Mouse (Mus musculus) CH12.LX (cell line): Measurements from ENCODE around the gene Qrfp. TPM values are rescaled to one million over a fixed set of nuclear protein-coding genes. Genes with fewer than 3 reads are reported as not detected.

Source experiments
- DNase-seq: peaks from one replicate; pipeline ENCODE4 v3.0.0-alpha.2; 2013; ENCODE audit errors: extremely low read depth
- H3K27ac ChIP-seq: 2 replicates; pipeline ENCODE4 v1.5.1; 2012; ENCODE audit warnings: low read depth, mild to moderate bottlenecking, control low read depth, moderate library complexity; ENCODE audit not compliant: insufficient read depth
- H3K27me3 ChIP-seq: replicated peaks from 2 replicates; pipeline ENCODE3; 2012; ENCODE audit warnings: inconsistent platforms
- H3K36me3 ChIP-seq, 2 experiments: replicated peaks in 1 of 2; 2 replicates each; pipeline versions ENCODE3 to v1.6.1; 2012; ENCODE audit warnings: inconsistent platforms in 1 of 2, low read length in 1 of 2, mild to moderate bottlenecking in 1 of 2, mixed read lengths in 1 of 2, moderate library complexity in 1 of 2; ENCODE audit not compliant: control insufficient read depth in 1 of 2, insufficient read depth in 1 of 2
- H3K4me1 ChIP-seq, 2 experiments: 2 replicates each; pipeline ENCODE4 v1.6.1; 2012; ENCODE audit warnings: inconsistent platforms in 1 of 2, moderate library complexity in 1 of 2; ENCODE audit not compliant: insufficient read depth in 2 of 2, control insufficient read depth in 1 of 2
- H3K4me2 ChIP-seq: 2 replicates; pipeline ENCODE4 v1.6.1; 2012; ENCODE audit warnings: low read depth, mild to moderate bottlenecking, control low read depth; ENCODE audit not compliant: poor library complexity, insufficient read depth, severe bottlenecking
- H3K4me3 ChIP-seq, 3 experiments: fragments of 150-350 bp in 1 of 3; sonication (generic) in 1 of 3; replicated peaks in 1 of 3; 2 replicates each; pipeline versions ENCODE3 to v1.5.1; 2011 to 2012; ENCODE audit warnings: low read depth in 2 of 3, low read length in 2 of 3, mild to moderate bottlenecking in 2 of 3, moderate library complexity in 2 of 3, control low read depth in 1 of 3, improper control_type of control experiment in 1 of 3, inconsistent platforms in 1 of 3, mixed read lengths in 1 of 3; ENCODE audit not compliant: poor library complexity in 1 of 3
- H3K79me2 ChIP-seq: replicated peaks from 2 replicates; pipeline ENCODE4 v1.6.1; 2012; ENCODE audit warnings: mild to moderate bottlenecking, moderate library complexity; ENCODE audit not compliant: control insufficient read depth, poor library complexity, insufficient read depth, severe bottlenecking; ENCODE audit errors: extremely low read depth
- H3K9ac ChIP-seq: 2 replicates; pipeline ENCODE4 v1.6.1; 2012; ENCODE audit warnings: low read depth, mild to moderate bottlenecking, control low read depth, moderate library complexity; ENCODE audit not compliant: insufficient read depth
- H3K9me3 ChIP-seq: replicated peaks from 2 replicates; pipeline ENCODE3; 2012; ENCODE audit warnings: low read length, inconsistent platforms, mixed read lengths
- BHLHE40 ChIP-seq: IDR thresholded peaks from 2 replicates; pipeline ENCODE4 v1.6.1; 2011; ENCODE audit warnings: mild to moderate bottlenecking, low read depth, low read length, improper control_type of control experiment
- CHD1 ChIP-seq: IDR thresholded peaks from 2 replicates; pipeline ENCODE4 v1.6.1; 2012; ENCODE audit warnings: low read depth, low read length, improper control_type of control experiment, inconsistent platforms
- CHD2 ChIP-seq: IDR thresholded peaks from 2 replicates; pipeline ENCODE4 v1.6.1; 2011; ENCODE audit warnings: low read length, improper control_type of control experiment
- CTCF ChIP-seq, 2 experiments: IDR thresholded peaks in 1 of 2; conservative IDR thresholded peaks in 1 of 2; 2 replicates each; pipeline ENCODE4 v1.5.1; 2011 to 2012; ENCODE audit warnings: low read depth in 2 of 2, low read length in 2 of 2, improper control_type of control experiment in 1 of 2, inconsistent platforms in 1 of 2, mild to moderate bottlenecking in 1 of 2, moderate library complexity in 1 of 2
- E2F4 ChIP-seq: IDR thresholded peaks from 2 replicates; pipeline ENCODE4 v1.6.1; 2011; ENCODE audit warnings: low read depth, low read length, improper control_type of control experiment; ENCODE audit not compliant: insufficient replicate concordance
- ELF1 ChIP-seq: IDR thresholded peaks from 2 replicates; pipeline ENCODE4 v1.6.1; 2014; ENCODE audit warnings: low read depth, mild to moderate bottlenecking, inconsistent platforms, low read length, improper control_type of control experiment
- EP300 ChIP-seq: IDR thresholded peaks from 2 replicates; pipeline ENCODE4 v1.6.1; 2011; ENCODE audit warnings: low read length, improper control_type of control experiment
- ETS1 ChIP-seq: conservative IDR thresholded peaks from 2 replicates; pipeline ENCODE4 v1.6.1; 2012; ENCODE audit warnings: low read depth, mild to moderate bottlenecking, inconsistent platforms, low read length, improper control_type of control experiment, moderate library complexity
- GABPA ChIP-seq: IDR thresholded peaks from 2 replicates; pipeline ENCODE4 v1.6.1; 2012; ENCODE audit warnings: low read depth, low read length, improper control_type of control experiment, inconsistent platforms; ENCODE audit not compliant: insufficient replicate concordance
- HCFC1 ChIP-seq: IDR thresholded peaks from 2 replicates; pipeline ENCODE4 v1.6.1; 2012; ENCODE audit warnings: low read depth, mild to moderate bottlenecking, inconsistent platforms, low read length, improper control_type of control experiment
- IRF4 ChIP-seq: IDR thresholded peaks from 2 replicates; pipeline ENCODE4 v1.6.1; 2014; ENCODE audit warnings: low read depth, mild to moderate bottlenecking, inconsistent platforms, low read length, improper control_type of control experiment
- JUN ChIP-seq: IDR thresholded peaks from 2 replicates; pipeline ENCODE4 v1.6.1; 2011; ENCODE audit warnings: low read depth, mild to moderate bottlenecking, low read length, improper control_type of control experiment, moderate library complexity; ENCODE audit not compliant: insufficient read depth
- JUND ChIP-seq: conservative IDR thresholded peaks from 2 replicates; pipeline ENCODE4 v1.6.1; 2011; ENCODE audit warnings: low read depth, low read length, improper control_type of control experiment
- KAT2A ChIP-seq: IDR thresholded peaks from 2 replicates; pipeline ENCODE4 v1.6.1; 2012; ENCODE audit warnings: low read length, improper control_type of control experiment, inconsistent platforms; ENCODE audit not compliant: insufficient replicate concordance
- MAFK ChIP-seq: IDR thresholded peaks from 2 replicates; pipeline ENCODE4 v1.6.1; 2011; ENCODE audit warnings: low read length, improper control_type of control experiment; ENCODE audit not compliant: insufficient replicate concordance
- MAX ChIP-seq: IDR thresholded peaks from 2 replicates; pipeline ENCODE4 v1.6.1; 2011; ENCODE audit warnings: low read length, improper control_type of control experiment
- MAZ ChIP-seq: IDR thresholded peaks from 2 replicates; pipeline ENCODE4 v1.6.1; 2012; ENCODE audit warnings: low read depth, mild to moderate bottlenecking, inconsistent platforms, low read length, improper control_type of control experiment, moderate library complexity
- MEF2A ChIP-seq: IDR thresholded peaks from 2 replicates; pipeline ENCODE4 v1.6.1; 2014; ENCODE audit warnings: low read depth, mild to moderate bottlenecking, inconsistent platforms, low read length, improper control_type of control experiment, borderline replicate concordance
- MXI1 ChIP-seq: IDR thresholded peaks from 2 replicates; pipeline ENCODE4 v1.6.1; 2011; ENCODE audit warnings: mild to moderate bottlenecking, low read depth, low read length, improper control_type of control experiment
- MYC ChIP-seq: IDR thresholded peaks from 2 replicates; pipeline ENCODE4 v1.6.1; 2011; ENCODE audit warnings: low read depth, mild to moderate bottlenecking, improper control_type of control experiment, low read length
- NELFE ChIP-seq: IDR thresholded peaks from 2 replicates; pipeline ENCODE4 v1.6.1; 2011; ENCODE audit warnings: low read depth, low read length, improper control_type of control experiment
- NRF1 ChIP-seq: IDR thresholded peaks from 2 replicates; pipeline ENCODE4 v1.6.1; 2014; ENCODE audit warnings: low read depth, mild to moderate bottlenecking, inconsistent platforms, low read length, improper control_type of control experiment, moderate library complexity
- PAX5 ChIP-seq: IDR thresholded peaks from 2 replicates; pipeline ENCODE4 v1.6.1; 2012; ENCODE audit warnings: low read length, inconsistent platforms, mixed read lengths
- POLR2A ChIP-seq: IDR thresholded peaks from 2 replicates; pipeline ENCODE4 v1.6.1; 2011; ENCODE audit warnings: low read depth, mild to moderate bottlenecking, improper control_type of control experiment, low read length
- POLR2AphosphoS2 ChIP-seq: IDR thresholded peaks from 2 replicates; pipeline ENCODE4 v1.6.1; 2011; ENCODE audit warnings: low read depth, low read length, improper control_type of control experiment
- RAD21 ChIP-seq: IDR thresholded peaks from 2 replicates; pipeline ENCODE4 v1.6.1; 2011; ENCODE audit warnings: low read depth, mild to moderate bottlenecking, low read length, improper control_type of control experiment, moderate library complexity
- SIN3A ChIP-seq: IDR thresholded peaks from 2 replicates; pipeline ENCODE4 v1.6.1; 2012; ENCODE audit warnings: low read length, improper control_type of control experiment, inconsistent platforms
- SMC3 ChIP-seq: IDR thresholded peaks from 2 replicates; pipeline ENCODE4 v1.6.1; 2011; ENCODE audit warnings: low read depth, low read length, improper control_type of control experiment
- TBP ChIP-seq: conservative IDR thresholded peaks from 2 replicates; pipeline ENCODE4 v1.6.1; 2011; ENCODE audit warnings: low read depth, low read length, improper control_type of control experiment
- UBTF ChIP-seq: IDR thresholded peaks from 2 replicates; pipeline ENCODE4 v1.6.1; 2012; ENCODE audit warnings: low read depth, mild to moderate bottlenecking, inconsistent platforms, low read length, improper control_type of control experiment, moderate library complexity
- USF1 ChIP-seq: IDR thresholded peaks from 2 replicates; pipeline ENCODE4 v1.6.1; 2014; ENCODE audit warnings: low read depth, mild to moderate bottlenecking, inconsistent platforms, low read length, improper control_type of control experiment
- USF2 ChIP-seq: conservative IDR thresholded peaks from 2 replicates; pipeline ENCODE4 v1.6.1; 2011; ENCODE audit warnings: low read depth, low read length, improper control_type of control experiment
- ZC3H11A ChIP-seq: IDR thresholded peaks from 2 replicates; pipeline ENCODE4 v1.6.1; 2012; ENCODE audit warnings: low read depth, mild to moderate bottlenecking, inconsistent platforms, low read length, improper control_type of control experiment
- ZKSCAN1 ChIP-seq: IDR thresholded peaks from 2 replicates; pipeline ENCODE4 v1.6.1; 2012; ENCODE audit warnings: low read depth, inconsistent platforms, low read length, improper control_type of control experiment, borderline replicate concordance
- ZMIZ1 ChIP-seq: IDR thresholded peaks from 2 replicates; pipeline ENCODE4 v1.6.1; 2012; ENCODE audit warnings: low read depth, mild to moderate bottlenecking, inconsistent platforms, low read length, improper control_type of control experiment
- ZNF384 ChIP-seq: IDR thresholded peaks from 2 replicates; pipeline ENCODE4 v1.6.1; 2012; ENCODE audit warnings: low read depth, low read length, improper control_type of control experiment, inconsistent platforms
- dilution Hi-C: fragments of 300-500 bp; cut with MboI; formaldehyde crosslinking; loops from 2 replicates; pipeline ENCODE4 v1.14.3; 2020; ENCODE audit warnings: low sequenced_read_pairs; ENCODE audit not compliant: extremely low pct_unique_long_range_greater_than_20kb, extremely low pct_ligation_motif_present
- in situ Hi-C: fragments of 300-500 bp; cut with MboI; formaldehyde crosslinking; loops from 3 replicates; pipeline ENCODE4 v1.14.3; 2019; ENCODE audit warnings: low sequenced_read_pairs, low pct_ligation_motif_present, low pct_unique_long_range_greater_than_20kb, mixed read lengths
- polyA plus RNA-seq: library from polyadenylated mRNA; unstranded; fragments of >175 nt; gene quantifications from 2 replicates; pipeline ENCODE4 v1.2.1, GENCODE M21; 2012; ENCODE audit warnings: low read depth; ENCODE audit not compliant: insufficient read length
- total RNA-seq, 2 experiments: library from RNA; depleted of rRNA; stranded (reverse); fragments of 300-350 nt in 1 of 2; fragments of >200 nt in 1 of 2; gene quantifications; 2 replicates each; pipeline ENCODE4 v1.2.3; 2012 to 2014

The Qrfp gene
- total and polyA plus RNA-seq, 3 experiments, result not detected

DNA sequence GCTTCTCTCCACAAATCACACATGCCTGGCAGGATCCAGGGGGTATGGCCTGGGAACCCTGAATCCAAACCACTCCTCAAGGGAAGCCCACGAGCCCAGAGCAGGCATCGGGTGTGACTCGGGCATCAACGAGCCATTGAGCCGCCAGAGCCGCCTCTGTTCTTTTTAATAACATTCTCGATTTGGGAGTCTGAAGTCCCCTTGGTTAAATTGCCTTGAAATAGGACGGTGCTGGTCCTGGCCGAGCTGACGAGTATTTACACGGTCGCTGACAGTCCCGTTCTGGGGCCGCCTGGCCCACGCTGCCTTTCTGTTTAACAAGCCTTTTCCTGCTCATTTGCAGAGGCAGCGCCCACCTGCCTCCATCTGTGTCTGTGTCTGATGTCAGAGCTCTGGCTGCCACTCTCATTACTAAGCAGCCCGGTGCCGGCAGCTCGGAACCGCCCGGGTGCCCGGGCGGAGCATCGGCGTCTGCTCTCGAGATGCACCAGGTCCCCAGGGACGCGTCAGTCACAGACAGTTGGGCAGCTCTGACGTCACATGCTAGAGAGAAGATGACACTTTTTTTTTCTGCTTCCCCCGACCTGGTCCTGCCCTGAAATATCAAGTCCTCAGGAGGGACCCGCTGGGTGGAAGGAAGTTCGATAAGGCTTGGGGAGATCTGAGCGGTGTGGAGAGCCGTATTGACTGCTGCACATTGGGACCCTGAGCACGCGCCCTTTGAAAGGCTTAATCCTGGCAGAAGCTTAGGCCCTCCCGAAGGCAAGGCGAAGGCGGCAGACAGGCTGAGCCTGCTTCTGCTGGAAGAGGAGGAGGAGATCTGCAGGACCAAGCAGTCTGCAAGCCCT is 12.4 kb upstream of the Qrfp start:
- Histone ChIP-seq H3K27me3 (peaks cover 87% of the 10 kb centered on the region), H3K4me2 (peak overlapping the region; percentile 64), H3K27ac (no peak overlapping the region), H3K9ac (no peak overlapping the region), H3K9me3 (no peaks in the 10 kb centered on the region), H3K36me3 (no peaks in the 10 kb centered on the region), H3K4me1 (peaks cover 4 to 16% of the 10 kb centered on the region in 2 experiments; a peak in 3 of 4 replicates), H3K79me2 (no peaks in the 10 kb centered on the region), H3K4me3 (peak overlapping the region in 1 of 3 experiments; percentile 1)
- dilution Hi-C loops, result no loop called here
- TF ChIP-seq MAFK, result no peak
- no peak for TF ChIP-seq UBTF
- peak; percentile 45; the same call in 1 of the 2 replicates for TF ChIP-seq IRF4
- TF ChIP-seq MXI1, result 0 out of 2 replicates have a peak, but pooled peaks have one; percentile 47
- TF ChIP-seq JUND, result 0 out of 2 replicates have a peak, but pooled peaks have one; percentile 16
- TF ChIP-seq KAT2A, result 0 out of 2 replicates have a peak, but pooled peaks have one; percentile 58
- TF ChIP-seq ZNF384, result peak; percentile 94
- no peak for TF ChIP-seq ZKSCAN1
- no peak for TF ChIP-seq NRF1
- no peak for TF ChIP-seq HCFC1
- peak; percentile 35; the same call in 1 of the 2 replicates for TF ChIP-seq SIN3A
- TF ChIP-seq POLR2AphosphoS2, result no peak
- TF ChIP-seq SMC3, result no peak
- TF ChIP-seq ZMIZ1, result no peak
- TF ChIP-seq ETS1, result peak; percentile 69
- no peak for TF ChIP-seq ZC3H11A
- 0 out of 2 replicates have a peak, but pooled peaks have one; percentile 21 for TF ChIP-seq ELF1
- no peak for TF ChIP-seq MYC
- TF ChIP-seq USF2, result no peak
- peak; percentile 69 for TF ChIP-seq BHLHE40
- no peak for TF ChIP-seq NELFE
- no peak for TF ChIP-seq CHD2
- no peak for TF ChIP-seq EP300
- no peak for TF ChIP-seq PAX5
- no peak for TF ChIP-seq CHD1
- no peak for TF ChIP-seq USF1
- peak; percentile 19; the same call in 1 of the 2 replicates for TF ChIP-seq GABPA
- peak; percentile 47; the same call in 1 of the 2 replicates for TF ChIP-seq MAX
- TF ChIP-seq RAD21, result no peak
- TF ChIP-seq TBP, result no peak
- no peak for TF ChIP-seq E2F4
- TF ChIP-seq MAZ, result no peak
- TF ChIP-seq POLR2A, result no peak
- TF ChIP-seq JUN, result 0 out of 2 replicates have a peak, but pooled peaks have one; percentile 22
- no peak for TF ChIP-seq MEF2A
- no peak for TF ChIP-seq CTCF (conservative IDR thresholded peaks at IDR 0.05 in 1 of 2, IDR thresholded peaks at IDR 0.05 in 1 of 2; ENCODE audit: low read depth in 2 of 2, low read length in 2 of 2)
- in situ Hi-C loops, result no loop called here
- peak; percentile 95 for DNase-seq
